Mouse (Mus musculus) forebrain, embryonic 16.5 days (tissue): ENCODE data around the gene Gnb1. TPM values are rescaled to one million over a fixed set of nuclear protein-coding genes. Genes with fewer than 3 reads are reported as not detected.

ENCODE experiments used
- ATAC-seq: fragments of 200-750 bp; cut with Nextera tagmentation; 2 replicates; pipeline ENCODE4 v1.8.0; 2017; ENCODE audit warnings: mild to moderate bottlenecking, moderate library complexity
- H3K27ac ChIP-seq: fragments of 300-500 bp; sonication (generic); 2 replicates; pipeline ENCODE4 v1.5.1; 2014; ENCODE audit warnings: low read length, control low read depth
- H3K27me3 ChIP-seq: fragments of 300-500 bp; sonication (generic); replicated peaks from 2 replicates; pipeline ENCODE4 v1.6.1; 2014; ENCODE audit warnings: low read length; ENCODE audit not compliant: control insufficient read depth, insufficient read depth
- H3K36me3 ChIP-seq: fragments of 300-500 bp; sonication (generic); 2 replicates; pipeline ENCODE4 v1.6.1; 2014; ENCODE audit not compliant: control insufficient read depth, insufficient read depth
- H3K4me1 ChIP-seq: fragments of 300-500 bp; sonication (generic); replicated peaks from 2 replicates; pipeline ENCODE4 v1.6.1; 2014; ENCODE audit warnings: low read length; ENCODE audit not compliant: control insufficient read depth, insufficient read depth
- H3K4me2 ChIP-seq: fragments of 300-500 bp; sonication (generic); 2 replicates; pipeline ENCODE4 v1.6.1; 2014; ENCODE audit warnings: mild to moderate bottlenecking, low read length, control low read depth
- H3K4me3 ChIP-seq: fragments of 300-500 bp; sonication (generic); replicated peaks from 2 replicates; pipeline ENCODE4 v1.5.1; 2014; ENCODE audit warnings: mild to moderate bottlenecking, low read length, control low read depth
- H3K9ac ChIP-seq: fragments of 300-500 bp; sonication (generic); replicated peaks from 2 replicates; pipeline ENCODE4 v1.6.1; 2014; ENCODE audit warnings: low read depth, low read length, control low read depth
- H3K9me3 ChIP-seq: fragments of 300-500 bp; sonication (generic); 2 replicates; pipeline ENCODE4 v1.6.1; 2016; ENCODE audit warnings: low read length; ENCODE audit not compliant: control insufficient read depth
- WGBS: fragments of 180-500 bp; shearing (Covaris S2); extraction: QIAGEN DNeasy Blood & Tissue Kit; methylation state at CpG from one replicate; pipeline ENCODE4 v1.1.7; 2014; 5-methylcytosine and 5-hydroxymethylcytosine counted together
- polyA plus RNA-seq: library from polyadenylated mRNA; unstranded; fragments of >200 nt; fragmentation: Nextera tagmentation; extraction: Ambion mirVana; gene quantifications from 2 replicates; pipeline ENCODE4 v1.2.1, GENCODE M21; 2015

Gene Gnb1
- polyA plus RNA-seq, 1 experiment from 2014 or later, result 1,158 TPM

DNA sequence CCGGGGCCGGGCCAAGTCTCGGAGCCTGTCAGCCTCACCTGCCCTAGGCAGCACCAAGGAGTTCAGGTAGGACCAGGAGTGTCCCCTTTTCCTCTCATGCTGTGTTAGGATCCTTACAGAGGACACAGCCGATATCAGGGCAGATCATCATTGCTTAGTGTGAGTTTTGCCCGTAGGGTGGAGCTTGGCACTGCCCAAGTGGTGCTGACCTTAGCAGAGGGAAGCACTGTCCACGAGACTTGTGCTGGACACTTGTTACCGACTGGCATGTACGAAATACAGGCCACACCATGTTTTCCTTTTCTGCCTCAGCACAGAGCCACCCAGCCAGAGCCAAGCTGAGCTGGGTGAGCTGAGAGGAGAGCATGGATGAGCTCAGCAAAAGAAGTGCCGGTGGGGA is 86.0 kb downstream of the Gnb1 start:
- no peak for ATAC-seq
- no peaks in the 10 kb centered on the region for H3K27me3 ChIP-seq
- no peaks in the 10 kb centered on the region; the same call in 1 of the 2 replicates for H3K36me3 ChIP-seq
- 93% methylated on average over 9 of the region's 9 CpGs for WGBS
- H3K9ac ChIP-seq, result no peak overlapping the region
- no peaks in the 10 kb centered on the region for H3K4me1 ChIP-seq
- H3K4me3 ChIP-seq, result no peak overlapping the region
- no peak overlapping the region for H3K27ac ChIP-seq
- no peak overlapping the region for H3K4me2 ChIP-seq
- no peaks in the 10 kb centered on the region for H3K9me3 ChIP-seq

DNA sequence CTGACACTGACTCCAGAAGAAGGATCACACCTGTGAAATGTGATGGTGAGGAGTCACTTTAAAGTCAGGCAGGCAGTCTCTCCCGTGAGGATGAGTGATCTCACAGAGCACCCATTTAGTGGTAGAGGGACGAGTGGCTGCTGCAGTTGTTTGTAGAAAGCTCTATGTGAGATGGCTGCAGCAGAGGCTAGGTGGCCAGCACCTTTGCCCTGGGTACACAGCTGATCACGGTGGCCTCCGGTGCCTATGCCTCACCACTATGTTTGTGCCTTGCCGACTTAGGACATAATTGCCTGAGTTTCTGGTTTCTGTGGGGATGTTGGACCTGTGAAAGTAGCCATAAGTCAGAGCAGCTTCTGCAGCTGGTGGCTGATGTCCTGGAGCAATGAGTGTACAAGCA is 86.6 kb downstream of the Gnb1 start:
- Histone ChIP-seq H3K4me1 (no peaks in the 10 kb centered on the region), H3K27ac (no peak overlapping the region), H3K4me2 (no peak overlapping the region), H3K9ac (no peak overlapping the region), H3K4me3 (no peak overlapping the region), H3K36me3 (peaks cover 3% of the 10 kb centered on the region), H3K9me3 (no peaks in the 10 kb centered on the region), H3K27me3 (no peaks in the 10 kb centered on the region)
- WGBS, result 88% methylated on average over 5 of the region's 5 CpGs
- ATAC-seq, result no peak

DNA sequence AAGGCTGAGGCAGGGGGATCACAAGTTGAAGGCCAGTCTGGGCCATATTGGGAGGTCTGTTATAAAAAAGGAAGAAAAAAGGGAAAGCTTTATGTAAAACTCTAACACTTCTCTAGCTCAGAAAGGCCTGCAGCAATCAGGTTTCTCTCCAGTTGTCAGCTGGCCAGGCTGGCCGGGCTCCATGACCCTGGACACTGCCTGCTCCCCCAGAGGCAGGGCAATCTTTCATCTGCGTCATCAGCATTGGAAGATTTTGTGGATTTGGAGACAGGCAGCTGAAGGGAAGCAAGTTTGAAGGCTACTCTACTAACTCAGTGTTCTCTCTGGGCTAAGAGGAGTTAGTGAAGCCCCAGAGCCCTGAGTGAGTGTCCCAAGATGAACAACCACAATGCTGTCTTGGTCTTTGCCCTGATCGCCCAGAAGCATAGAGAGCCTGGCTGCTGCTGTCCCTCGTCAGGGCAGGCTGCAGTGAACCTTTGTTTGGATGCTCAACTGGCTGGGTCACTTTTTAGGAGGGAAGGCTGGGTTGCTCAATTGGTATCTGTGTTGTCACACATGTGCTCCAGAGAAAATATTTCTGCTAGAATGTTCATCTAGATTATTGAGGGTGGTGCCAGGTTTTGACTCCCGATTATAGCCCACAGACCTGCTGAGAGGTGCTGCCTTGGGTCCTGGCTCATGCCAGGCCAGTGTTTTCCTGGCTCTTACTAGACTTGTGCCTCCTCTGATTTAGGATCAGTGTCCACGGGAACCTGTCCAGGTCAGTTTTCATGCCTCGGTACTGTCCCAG is 87.4 kb downstream of the Gnb1 start:
- Histone ChIP-seq H3K4me3 (no peak overlapping the region), H3K4me1 (no peaks in the 10 kb centered on the region), H3K36me3 (peaks cover 5% of the 10 kb centered on the region), H3K27me3 (no peaks in the 10 kb centered on the region), H3K9ac (no peak overlapping the region), H3K4me2 (no peak overlapping the region), H3K27ac (no peak overlapping the region), H3K9me3 (no peaks in the 10 kb centered on the region)
- WGBS, result 89% methylated on average over 7 of the region's 7 CpGs
- ATAC-seq, result no peak

DNA sequence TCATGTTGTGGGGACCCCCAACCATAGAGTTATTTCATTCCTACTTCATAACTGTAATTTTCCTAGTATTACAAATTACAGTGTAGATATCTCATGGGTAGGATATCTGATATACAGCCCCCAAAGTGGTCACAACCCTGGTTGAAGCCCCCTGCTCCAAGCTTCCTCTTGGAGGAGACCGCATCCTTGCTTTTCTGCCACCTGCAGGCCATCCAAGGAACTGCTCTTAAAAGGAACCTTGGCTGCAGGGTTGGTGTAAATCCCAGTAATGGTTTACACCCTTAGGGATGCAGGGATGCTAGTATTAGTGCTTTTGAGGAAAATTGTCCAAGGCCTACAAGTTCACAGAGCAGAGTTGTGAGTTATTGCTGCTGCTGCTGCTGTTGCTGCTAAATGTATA is 89.3 kb downstream of the Gnb1 start:
- H3K36me3 ChIP-seq, result peaks cover 21% of the 10 kb centered on the region
- no peak for ATAC-seq

DNA sequence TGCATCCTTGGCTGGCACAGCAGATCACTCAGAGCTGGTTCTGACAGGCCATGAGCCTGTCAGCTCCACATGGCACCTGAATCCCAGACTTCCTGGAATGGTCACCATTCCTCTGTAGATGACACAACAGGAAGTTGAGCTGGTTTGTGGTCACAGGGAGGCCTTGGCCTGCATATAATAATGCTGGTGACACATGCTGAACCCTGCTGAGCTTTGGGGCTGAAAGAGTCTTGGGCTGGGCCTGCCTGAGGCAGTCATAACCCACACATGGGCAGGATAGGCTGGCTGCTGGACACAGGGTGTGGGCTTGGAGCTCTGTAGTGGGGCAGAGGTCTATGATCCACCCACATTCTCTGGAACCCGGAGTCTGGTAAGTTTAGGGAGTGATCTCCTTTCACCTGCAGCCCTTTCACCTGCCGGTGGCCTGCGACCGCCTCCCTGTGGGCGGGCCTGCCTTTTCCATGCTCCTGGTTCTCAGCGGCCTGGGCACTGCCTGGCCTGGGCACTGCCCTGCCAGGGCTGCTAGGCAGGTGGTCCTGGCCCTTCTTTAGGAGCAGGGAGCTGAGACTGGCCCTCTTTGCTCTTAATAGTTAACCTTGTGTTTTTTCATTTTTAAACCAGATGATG is 91.2 kb downstream of the Gnb1 start:
- Histone ChIP-seq H3K4me3 (no peak overlapping the region), H3K27ac (no peak overlapping the region), H3K9me3 (no peaks in the 10 kb centered on the region), H3K4me1 (no peaks in the 10 kb centered on the region), H3K36me3 (peaks cover 29% of the 10 kb centered on the region), H3K9ac (no peak overlapping the region), H3K27me3 (no peaks in the 10 kb centered on the region), H3K4me2 (no peak overlapping the region)
- WGBS, result 92% methylated on average over 6 of the region's 6 CpGs
- ATAC-seq, result no peak

More for the DNA sequence above, 89.3 kb downstream of the Gnb1 start:
- Histone ChIP-seq H3K4me3 (no peak overlapping the region), H3K9ac (no peak overlapping the region), H3K4me2 (no peak overlapping the region), H3K27ac (no peak overlapping the region), H3K27me3 (no peaks in the 10 kb centered on the region), H3K4me1 (no peaks in the 10 kb centered on the region), H3K9me3 (no peaks in the 10 kb centered on the region)
- 29% methylated on average over 1 of the region's 1 CpGs for WGBS

DNA sequence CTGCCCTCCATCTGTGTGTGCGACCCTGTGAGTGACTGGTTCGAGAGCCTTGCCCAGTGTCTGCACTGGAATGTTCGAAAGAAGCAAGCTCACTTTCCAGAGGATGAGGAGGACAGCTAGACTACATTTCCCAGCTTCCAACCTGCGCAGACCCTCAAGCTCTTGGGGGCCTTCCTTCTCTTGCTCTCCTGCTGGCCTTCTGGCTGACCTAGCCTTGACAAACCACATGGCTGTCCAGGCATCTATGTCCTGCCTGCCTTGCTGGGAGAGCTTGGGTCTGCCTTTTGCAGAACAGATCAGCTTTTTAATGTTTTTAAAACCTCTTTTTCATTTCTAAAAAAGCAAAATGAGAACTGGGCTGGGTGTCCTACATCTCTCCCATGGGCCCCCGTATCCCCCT is 98.2 kb downstream of the Gnb1 start:
- no peak for ATAC-seq
- Histone ChIP-seq H3K4me3 (no peak overlapping the region), H3K9ac (no peak overlapping the region), H3K27ac (no peak overlapping the region), H3K27me3 (no peaks in the 10 kb centered on the region), H3K4me2 (no peak overlapping the region), H3K4me1 (no peaks in the 10 kb centered on the region), H3K36me3 (peaks cover 37% of the 10 kb centered on the region), H3K9me3 (no peaks in the 10 kb centered on the region)
- WGBS, result 90% methylated on average over 5 of the region's 5 CpGs

DNA sequence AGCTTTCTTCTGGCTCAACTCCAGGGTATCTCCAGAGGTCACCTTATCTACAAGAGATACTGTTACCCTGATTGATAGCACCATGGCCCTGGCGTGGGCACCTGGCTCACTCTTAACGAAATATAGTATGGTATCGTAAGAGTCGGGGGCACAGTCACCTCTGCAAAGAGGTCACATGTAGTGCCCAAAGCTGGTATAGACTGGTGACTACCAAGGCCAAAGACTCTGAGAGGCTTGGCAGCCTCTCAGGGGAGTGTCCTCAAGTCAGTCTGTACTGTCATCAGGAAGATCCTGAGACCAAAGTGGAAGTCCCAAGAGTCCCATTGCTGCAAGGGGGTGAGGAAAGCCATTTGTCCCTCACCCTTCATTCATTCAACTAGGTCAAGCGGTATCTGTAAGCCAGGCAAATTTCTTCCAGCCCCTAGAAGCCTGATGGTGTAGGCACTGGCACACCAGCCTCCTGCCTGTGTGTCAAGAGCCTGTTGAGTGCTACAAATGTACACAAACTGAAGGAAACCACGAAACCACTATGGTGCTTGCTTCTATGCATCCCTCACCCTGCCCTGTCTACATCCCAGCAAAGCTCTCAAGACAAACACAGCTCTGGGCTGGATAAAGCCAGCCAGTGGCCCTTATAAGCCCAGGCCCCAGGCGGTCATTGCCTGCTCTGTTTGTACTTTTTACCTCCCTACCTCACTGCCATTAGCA is 100.0 kb downstream of the Gnb1 start:
- 89% methylated on average over 7 of the region's 7 CpGs for WGBS
- H3K9me3 ChIP-seq, result no peaks in the 10 kb centered on the region
- no peak overlapping the region for H3K27ac ChIP-seq

DNA sequence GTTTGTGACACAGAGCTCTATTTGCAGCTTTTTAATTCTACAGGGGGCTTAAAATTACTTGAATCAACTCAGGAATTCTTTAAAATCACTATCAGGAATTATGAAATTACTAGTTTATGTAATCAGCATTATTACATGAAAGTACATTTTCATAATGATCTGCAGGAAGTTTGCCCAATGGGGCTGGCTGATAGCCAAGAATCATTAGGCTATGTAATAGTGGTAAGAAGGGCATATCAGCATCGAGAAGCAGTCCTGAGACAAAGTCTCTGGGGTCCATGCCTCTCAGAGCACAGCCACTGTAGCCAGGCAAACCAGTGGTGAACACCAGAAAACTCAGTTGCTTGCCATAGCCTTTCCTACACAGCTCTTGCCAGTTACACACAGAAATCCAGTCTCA is 102.6 kb downstream of the Gnb1 start:
- no peak overlapping the region for H3K4me2 ChIP-seq
- no peak overlapping the region for H3K9ac ChIP-seq
- WGBS, result 42% methylated on average over 1 of the region's 1 CpGs
- no peak overlapping the region for H3K4me3 ChIP-seq
- H3K27ac ChIP-seq, result no peak overlapping the region
- no peaks in the 10 kb centered on the region for H3K9me3 ChIP-seq
- peaks cover 8% of the 10 kb centered on the region; the same call in 1 of the 2 replicates for H3K36me3 ChIP-seq
- no peak for ATAC-seq
- no peaks in the 10 kb centered on the region for H3K27me3 ChIP-seq
- H3K4me1 ChIP-seq, result no peaks in the 10 kb centered on the region

More for the DNA sequence above, 100.0 kb downstream of the Gnb1 start:
- no peaks in the 10 kb centered on the region for H3K27me3 ChIP-seq
- peaks cover 22% of the 10 kb centered on the region for H3K36me3 ChIP-seq
- no peak overlapping the region for H3K9ac ChIP-seq
- no peak overlapping the region for H3K4me2 ChIP-seq
- no peaks in the 10 kb centered on the region for H3K4me1 ChIP-seq
- no peak overlapping the region for H3K4me3 ChIP-seq
- no peak for ATAC-seq

DNA sequence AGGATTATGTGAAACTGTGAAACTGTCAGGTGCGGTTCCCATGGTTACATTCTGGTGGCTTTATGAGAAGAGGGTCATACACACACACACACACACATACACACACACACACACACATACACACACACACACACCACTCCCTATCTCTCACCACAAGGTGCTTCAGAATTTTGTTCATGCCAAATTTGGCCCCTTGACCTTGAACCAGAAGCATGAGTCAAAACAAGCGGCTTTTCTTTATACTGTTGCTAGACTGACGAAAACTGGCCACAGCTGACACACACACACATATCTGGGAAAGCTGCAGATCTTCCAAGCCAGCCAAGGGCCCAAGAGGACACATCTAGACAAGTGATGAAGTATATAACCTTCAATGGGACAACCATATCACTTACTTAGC is 104.6 kb downstream of the Gnb1 start:
- ATAC-seq, result no peak
- Histone ChIP-seq H3K4me3 (no peak overlapping the region), H3K27ac (no peak overlapping the region), H3K4me1 (peaks cover 3% of the 10 kb centered on the region; the same call in 1 of the 2 replicates), H3K27me3 (no peaks in the 10 kb centered on the region), H3K9me3 (no peaks in the 10 kb centered on the region), H3K9ac (no peak overlapping the region), H3K36me3 (no peaks in the 10 kb centered on the region), H3K4me2 (no peak overlapping the region)
- 84% methylated on average over 3 of the region's 3 CpGs for WGBS
